Mouse (Mus musculus) cerebellum, adult (tissue): ENCODE measurements around the gene Prrg2.
A peak's percentile ranks its signal among the peaks of the same experiment; 100 is the strongest.
"Not testable (repeated sequence)": the region's sequence is repeated elsewhere in the genome, so short reads cannot be mapped to it uniquely, and the experiment has no call there.

ENCODE experiments used
- ATAC-seq: cut with Nextera tagmentation; 2 replicates; pipeline ENCODE4 v1.9.2; 2017; ENCODE audit warnings: mild to moderate bottlenecking, moderate library complexity, mixed read lengths; ENCODE audit not compliant: insufficient number of reproducible peaks, low FRiP score, low TSS enrichment

Prrg2 gene

DNA sequence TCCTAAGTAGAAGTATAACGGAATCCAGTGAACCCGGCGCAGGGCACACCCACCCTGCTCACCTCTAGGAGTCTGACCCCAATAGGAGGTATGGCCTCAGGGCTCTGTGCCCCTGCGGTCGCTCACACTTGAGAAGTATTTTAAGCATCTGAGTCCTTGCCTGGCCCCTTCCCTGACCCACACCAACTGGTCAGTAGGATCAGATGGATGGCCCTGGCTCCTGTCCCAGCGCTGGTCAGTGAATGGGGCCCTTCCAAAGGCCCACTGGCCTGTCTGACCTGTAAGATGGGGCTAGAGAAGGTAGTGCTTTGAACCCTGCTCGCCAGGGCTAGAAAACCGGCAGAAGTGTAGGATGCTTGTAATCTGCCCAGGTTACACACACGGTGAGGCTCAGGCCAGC is 21.6 kb downstream of the Prrg2 start:
- no peak for ATAC-seq

DNA sequence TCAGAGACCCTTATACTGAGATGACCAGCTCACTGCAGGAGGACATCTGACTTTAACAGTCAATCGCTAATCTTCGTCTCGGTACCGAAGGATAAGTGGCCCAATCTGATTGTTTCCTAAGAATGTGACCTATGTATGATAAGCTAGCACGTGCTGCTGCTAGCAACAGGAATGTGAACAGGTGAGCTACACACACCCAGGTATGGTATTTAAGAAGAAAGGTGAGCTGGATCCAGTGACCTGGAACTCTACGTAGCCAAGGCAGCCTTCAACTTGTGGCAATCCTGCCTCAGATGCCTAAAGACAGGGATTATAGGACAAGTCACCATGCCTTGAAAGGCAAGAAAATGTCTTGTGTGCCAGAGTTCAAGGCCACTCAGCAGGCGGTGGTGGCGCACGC is 24.1 kb downstream of the Prrg2 start:
- no peak for ATAC-seq

GRCm38 (mm10) chr7:45037720-45038361 is 24.6 kb downstream of the Prrg2 start:
- ATAC-seq = no peak

- no peak for ATAC-seq
Observed at GRCm38 (mm10) chr7:45036702-45037101, 25.8 kb downstream of the Prrg2 start.

- ATAC-seq = no peak
Observed at GRCm38 (mm10) chr7:45035631-45036030, 26.8 kb downstream of the Prrg2 start.

DNA sequence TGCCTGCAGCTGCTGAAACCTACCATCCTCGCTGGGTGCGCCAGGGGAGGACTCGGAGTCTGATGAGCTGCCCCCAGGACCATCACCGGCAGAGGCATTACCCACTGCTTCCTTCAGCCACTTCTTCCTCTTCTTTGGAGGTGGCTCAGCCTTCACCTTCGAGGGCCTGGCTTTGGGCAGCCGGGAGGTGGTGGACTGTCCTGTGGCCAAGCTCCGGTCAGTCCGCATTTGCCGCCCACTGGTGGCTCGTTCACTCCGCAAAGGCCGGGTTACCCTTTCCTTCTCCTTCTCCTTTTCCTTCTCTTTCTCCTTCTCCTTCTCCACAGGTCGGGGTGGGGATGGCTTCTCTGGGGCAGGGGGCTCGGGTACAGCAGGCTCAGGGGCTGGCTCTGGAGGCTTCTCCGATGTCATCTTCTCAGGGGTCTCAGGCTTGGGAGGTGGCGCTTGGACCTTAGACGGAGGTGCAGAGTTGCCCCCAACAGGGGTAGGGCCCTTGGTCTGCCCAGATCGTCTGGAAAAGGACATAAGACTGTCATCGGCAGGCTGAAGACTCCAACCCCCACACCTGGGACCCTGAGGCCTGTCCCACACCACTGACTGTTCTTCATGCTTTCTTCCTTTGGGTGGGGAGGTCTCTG is 28.6 kb downstream of the Prrg2 start:
- ATAC-seq = no peak

GRCm38 (mm10) chr7:45030857-45031256 is 31.6 kb downstream of the Prrg2 start:
- ATAC-seq = no peak

- no peak for ATAC-seq
Observed at GRCm38 (mm10) chr7:45029995-45030394, 32.5 kb downstream of the Prrg2 start.

- no peak for ATAC-seq
Observed at GRCm38 (mm10) chr7:45028351-45028750, 34.1 kb downstream of the Prrg2 start.

DNA sequence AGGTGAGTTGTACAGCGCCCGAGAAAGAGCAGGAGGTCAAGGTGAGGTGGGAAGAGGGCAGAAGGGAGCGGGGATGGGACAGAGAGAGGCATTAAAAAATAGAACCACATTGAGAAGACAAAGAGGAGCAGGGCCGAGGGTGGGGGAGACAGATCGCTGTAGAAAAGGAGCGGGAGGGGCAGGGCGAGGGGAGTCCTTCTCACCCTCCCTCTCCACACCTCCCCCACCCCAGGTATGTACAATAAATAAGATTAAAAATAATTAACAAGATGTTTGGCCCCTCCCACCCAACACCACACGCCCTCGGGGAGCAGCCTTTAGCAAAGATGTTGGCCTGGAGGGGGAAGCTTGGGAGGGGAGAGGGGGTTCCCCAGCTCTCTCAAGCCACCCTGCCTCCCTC is 34.7 kb downstream of the Prrg2 start:
- ATAC-seq = no peak

GRCm38 (mm10) chr7:45026256-45026655 is 36.2 kb downstream of the Prrg2 start:
- ATAC-seq = no peak

DNA sequence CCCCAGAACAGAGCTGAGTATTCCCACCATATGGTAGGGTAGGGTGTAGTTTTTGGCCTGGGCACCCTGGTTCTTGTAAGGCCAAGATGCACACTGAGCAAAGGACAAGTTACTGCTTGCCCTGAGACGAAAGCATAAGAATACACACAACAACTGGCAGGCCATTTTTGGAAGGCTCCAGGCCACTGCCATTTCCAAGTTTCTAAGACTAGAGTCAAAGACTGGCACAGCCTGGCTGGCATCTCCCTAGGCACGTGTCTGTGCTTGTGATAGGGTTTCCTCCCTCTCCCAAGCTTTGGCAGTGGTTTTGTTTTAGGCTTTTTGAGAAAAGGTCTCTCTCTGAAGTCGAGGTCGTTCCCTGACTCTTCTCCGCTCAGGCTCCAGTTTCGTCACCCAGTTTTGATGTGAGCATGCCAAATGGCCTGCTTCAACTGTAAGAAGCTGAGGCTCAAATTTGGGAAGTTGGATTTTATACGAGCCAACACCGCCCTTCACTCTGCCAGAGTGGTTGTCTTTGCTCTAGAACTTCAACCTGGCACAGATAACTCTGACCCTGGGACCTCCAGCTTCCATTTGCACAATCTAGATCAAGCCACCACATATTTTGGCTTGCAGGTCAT is 36.8 kb downstream of the Prrg2 start:
- no peak for ATAC-seq

DNA sequence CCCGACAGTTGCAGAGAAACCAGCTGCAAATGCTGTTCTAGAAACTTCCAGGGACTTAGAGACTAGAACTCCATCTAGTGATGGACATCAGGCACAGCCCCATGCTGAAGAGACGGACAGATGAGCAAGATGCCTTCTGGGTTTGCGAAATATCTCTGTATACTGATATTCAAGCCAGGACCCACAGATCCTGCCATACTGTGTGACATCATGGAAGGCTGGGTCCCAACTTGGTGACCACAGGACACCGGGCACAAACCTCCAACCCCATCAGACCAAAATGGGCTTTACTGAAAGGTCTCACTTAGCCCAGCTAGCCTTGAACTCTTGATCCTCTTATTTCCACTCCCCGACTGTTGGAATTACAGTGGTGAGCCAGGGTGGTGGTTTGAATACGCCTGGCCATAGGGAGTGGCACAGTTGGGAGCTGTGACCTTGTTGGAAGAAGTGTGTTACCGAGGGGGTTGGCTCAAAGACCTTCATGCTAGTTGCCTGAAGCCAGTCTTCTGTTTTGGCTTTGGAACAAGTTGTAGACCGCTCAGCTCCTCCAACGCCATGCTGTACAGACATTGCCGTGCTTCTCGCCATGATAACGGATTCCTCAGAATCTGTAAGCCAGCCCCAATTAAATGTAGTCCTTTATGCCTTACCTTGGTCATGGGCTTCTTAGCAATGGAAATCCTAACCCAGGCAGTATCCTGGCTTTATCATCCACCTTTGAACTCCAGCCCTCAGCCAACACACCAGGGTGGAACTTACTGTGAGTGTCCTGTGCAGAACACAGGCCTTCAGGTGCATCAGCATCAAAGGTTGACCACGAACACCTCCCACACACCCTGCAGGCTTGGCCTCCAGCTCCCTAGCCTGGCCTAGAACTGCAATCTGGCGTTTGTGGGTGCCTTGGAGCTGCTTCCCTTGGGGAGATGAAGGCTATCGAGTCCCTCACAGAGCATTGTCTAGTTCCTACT is 37.9 kb downstream of the Prrg2 start:
- ATAC-seq = no peak

DNA sequence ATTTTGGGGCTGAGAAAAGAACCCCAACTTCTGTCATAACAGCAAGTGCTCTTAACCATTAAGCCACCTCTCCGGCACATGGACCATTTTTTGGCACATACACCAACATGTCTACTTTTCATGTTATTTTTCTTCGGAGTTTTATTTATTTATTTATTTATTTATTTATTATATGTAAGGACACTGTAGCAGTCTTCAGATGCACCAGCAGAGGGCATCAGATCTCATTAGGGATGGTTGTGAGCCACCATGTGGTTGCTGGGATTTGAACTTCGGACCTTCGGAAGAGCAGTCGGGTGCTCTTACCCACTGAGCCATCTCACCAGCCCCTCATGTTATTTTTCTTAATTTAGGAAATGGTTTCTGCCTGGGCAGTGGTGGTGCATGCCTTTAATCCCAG is 38.8 kb downstream of the Prrg2 start:
- not testable (repeated sequence) for ATAC-seq

DNA sequence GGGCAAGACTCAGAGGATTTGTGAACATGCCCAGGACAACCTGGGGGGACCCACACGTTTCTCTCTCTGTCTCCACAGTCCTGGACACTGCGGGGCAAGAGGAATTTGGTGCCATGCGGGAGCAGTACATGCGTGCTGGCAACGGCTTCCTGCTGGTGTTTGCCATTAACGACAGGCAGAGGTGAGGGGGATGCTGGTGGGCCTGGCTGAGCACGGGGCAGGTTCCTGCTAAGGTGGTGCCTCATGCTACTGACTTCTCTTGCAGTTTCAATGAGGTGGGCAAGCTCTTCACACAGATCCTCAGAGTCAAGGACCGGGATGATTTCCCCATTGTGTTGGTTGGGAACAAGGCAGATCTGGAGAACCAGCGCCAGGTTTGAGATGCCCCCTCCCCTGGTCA is 42.3 kb downstream of the Prrg2 start:
- ATAC-seq = no peak

GRCm38 (mm10) chr7:45019031-45019571 is 43.4 kb downstream of the Prrg2 start:
- no peak for ATAC-seq

GRCm38 (mm10) chr7:45017242-45018061 is 45.0 kb downstream of the Prrg2 start, which contains the start of gene Rras:
TSS of gene Rras (plus strand) at chr7:45017961.
- peak; percentile 63 for ATAC-seq

DNA sequence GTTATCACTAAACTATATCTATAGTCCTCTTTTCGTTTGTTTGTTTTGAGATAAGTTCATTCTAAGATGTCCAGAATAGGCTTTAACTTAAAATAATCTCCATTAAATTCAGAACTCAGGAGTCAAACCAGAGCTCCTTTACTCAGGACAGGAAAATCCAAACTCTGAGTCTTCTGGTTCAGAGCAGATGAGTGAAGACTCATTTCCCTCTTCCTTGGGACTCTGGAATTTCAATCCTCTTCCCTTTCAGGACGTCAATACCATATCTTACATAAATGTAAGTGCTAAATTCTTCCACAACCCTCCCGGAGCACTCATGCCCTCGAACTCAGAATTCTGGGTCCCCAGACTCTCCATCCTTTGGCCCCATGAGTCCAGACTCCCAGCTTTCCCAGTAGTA is 45.7 kb downstream of the Prrg2 start:
- no peak for ATAC-seq

DNA sequence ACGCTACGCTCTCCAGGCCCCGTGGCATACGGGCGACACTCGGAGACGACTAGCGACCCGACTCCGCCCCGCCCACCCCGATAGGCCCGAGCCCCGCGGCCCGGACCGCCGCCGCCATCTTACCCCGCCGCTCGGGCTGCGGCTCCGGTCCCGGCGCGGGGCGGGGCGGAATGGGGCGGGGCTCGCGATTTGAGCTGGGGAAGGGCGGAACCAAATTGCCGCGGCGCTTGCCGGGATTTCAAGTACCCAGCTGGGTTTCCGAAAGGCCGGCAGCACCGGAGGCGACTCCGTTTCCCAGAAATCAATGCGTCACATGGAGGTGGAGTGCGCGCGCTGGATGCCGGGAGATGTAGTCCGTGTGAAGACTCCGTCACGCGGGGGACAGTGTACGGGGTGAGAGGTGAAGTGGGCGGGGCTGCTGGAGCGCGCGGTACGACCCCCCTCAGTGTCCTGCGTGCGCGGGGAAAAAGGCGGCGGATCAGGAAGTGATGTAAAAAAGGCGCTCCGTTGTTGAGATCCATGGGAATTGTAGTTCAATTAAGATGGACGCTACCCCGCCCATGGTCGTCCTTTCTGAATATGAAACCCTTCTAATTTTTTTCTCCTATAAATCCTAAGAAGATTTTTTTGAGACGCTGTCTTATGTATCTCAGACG is 46.4 kb downstream of the Prrg2 start, which contains the start of gene Scaf1:
Gene Scaf1, minus strand, starts transcription at position 407 of the 656 bp plus-strand sequence.
- peak; percentile 70 for ATAC-seq
